Mouse (Mus musculus) G1E (cell line): ENCODE measurements at regions not wholly inside any gene's neighbourhood (a gene's known extent, or its start where the extent isn't known, plus 50 kb on each side); places are given as distances from the start of the nearest gene placed in this dataset.

Experiments
- CTCF ChIP-seq: IDR thresholded peaks from 2 replicates; pipeline ENCODE4 v1.5.1; 2012; ENCODE audit warnings: low read depth, low read length, inconsistent platforms, mixed read lengths
- POLR2AphosphoS5 ChIP-seq: IDR thresholded peaks from 2 replicates; pipeline ENCODE4 v1.6.1; 2012; ENCODE audit warnings: low read depth, low read length, inconsistent platforms; ENCODE audit not compliant: insufficient replicate concordance
- TAL1 ChIP-seq: conservative IDR thresholded peaks from 2 replicates; pipeline ENCODE4 v1.6.1; 2012; ENCODE audit warnings: low read depth, low read length, inconsistent platforms, mixed read lengths

DNA sequence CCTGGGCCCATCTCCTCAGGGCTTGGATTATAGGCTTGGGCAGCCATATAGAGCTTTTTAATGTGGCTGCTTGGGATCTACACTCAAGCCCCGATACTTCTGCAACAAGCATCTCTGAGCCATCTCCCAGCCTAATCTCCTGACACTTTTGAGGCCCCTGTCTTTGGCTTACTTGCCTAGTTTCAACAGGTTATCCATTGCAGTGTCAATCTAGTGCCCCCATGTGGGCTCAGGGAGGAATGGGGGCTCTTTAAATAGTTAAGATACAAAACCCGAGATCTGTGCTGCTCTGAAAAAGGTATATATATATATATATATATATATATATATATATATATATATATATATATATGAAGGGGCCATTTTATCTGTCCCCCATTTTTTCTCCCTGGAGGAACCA, 1407.0 kb downstream of the 4930444P10Rik start:
- no peak for TF ChIP-seq CTCF
- no peak for TF ChIP-seq TAL1
- no peak for TF ChIP-seq POLR2AphosphoS5
